In the genomic region with DNA sequence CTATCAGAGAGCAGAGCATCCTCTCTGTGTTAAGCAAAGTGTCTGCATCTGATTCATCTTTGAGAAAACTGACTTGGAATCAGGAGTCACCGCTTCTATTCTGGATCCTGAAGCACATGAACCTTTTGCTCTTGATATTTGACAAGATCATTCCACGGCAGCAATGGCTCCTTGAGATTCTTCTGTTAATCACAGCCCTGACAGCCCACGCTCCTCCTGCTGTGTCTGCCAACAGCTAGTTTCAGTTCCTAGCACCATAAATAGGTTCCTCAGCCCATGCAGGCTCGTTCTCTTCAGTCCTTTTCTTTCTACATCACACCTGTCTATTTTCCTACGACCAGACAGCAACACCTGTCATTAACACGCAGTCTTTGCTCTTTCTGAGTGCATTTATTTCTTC, we compare ENCODE assay signal across 13 mouse cellular contexts.
DNase-seq lines count a peak whose midpoint lies in the region; ATAC-seq and TF ChIP-seq lines count a peak whose summit lies in the region.
"Had no signal": no experiment of that assay in that cellular context is flagged by ENCODE, and none has a peak within 500 bp of the region (broad histone marks: within the 10 kb centered on the region; RNA-seq: fewer than 3 reads in every experiment).

No protein-coding gene starts in this region.

- no peak overlapping the region for H3K9ac ChIP-seq in liver, postnatal 0 days (replicated peaks)
- H3K9ac ChIP-seq in liver, embryonic 12.5 days: no peak overlapping the region
- H3K9ac ChIP-seq in hindbrain, embryonic 16.5 days (ENCODE audit: low read depth, low read length): no peak overlapping the region
- H3K9ac ChIP-seq: neural tube, embryonic 12.5 days had no signal

- no peaks in the 10 kb centered on the region for H3K9me3 ChIP-seq in liver, postnatal 0 days (ENCODE audit: low read length)
- H3K9me3 ChIP-seq in liver, embryonic 12.5 days (replicated peaks): no peaks in the 10 kb centered on the region
- no peaks in the 10 kb centered on the region for H3K9me3 ChIP-seq in hindbrain, embryonic 16.5 days (ENCODE audit: control insufficient read depth, low read length)
- H3K9me3 ChIP-seq: neural tube, embryonic 12.5 days had no signal

- H3K4me1 ChIP-seq in bone marrow macrophage, adult 2 months (ENCODE audit: control insufficient read depth, insufficient read depth, low read length): peaks cover 12% of the 10 kb centered on the region
- H3K4me1 ChIP-seq in liver, postnatal 0 days (ENCODE audit: insufficient read depth): no peaks in the 10 kb centered on the region
- H3K4me1 ChIP-seq in liver, embryonic 12.5 days: no peaks in the 10 kb centered on the region
- no peaks in the 10 kb centered on the region for H3K4me1 ChIP-seq in hindbrain, embryonic 16.5 days (ENCODE audit: control insufficient read depth, insufficient read depth, low read depth, low read length)
- H3K4me1 ChIP-seq: neural tube, embryonic 12.5 days had no signal

- peak; percentile 62 to 76 for DNase-seq in frontal cortex, adult 2 months (ENCODE audit: extremely low spot score in 1 of 2, low spot score in 1 of 2)
- peak; percentile 13 to 18 for DNase-seq in layer of hippocampus, postnatal 25 days (ENCODE audit: extremely low spot score in 1 of 2, low spot score in 1 of 2)
- peak; percentile 75 for DNase-seq in right cerebral cortex, adult 18-20 months
- no peak for DNase-seq in liver, postnatal 0 days
- DNase-seq: cerebellum, postnatal 10 days; heart, postnatal 4 days; kidney, adult 9 months had no signal

- WGBS in liver, postnatal 0 days (ENCODE audit: insufficient replicate concordance): 55% methylated on average over 6 of the region's 6 CpGs
- WGBS in liver, embryonic 12.5 days (ENCODE audit: insufficient replicate concordance): 44% methylated on average over 6 of the region's 6 CpGs
- 69% methylated on average over 6 of the region's 6 CpGs for WGBS in hindbrain, embryonic 16.5 days

- no peaks in the 10 kb centered on the region for H3K27me3 ChIP-seq in liver, postnatal 0 days (ENCODE audit: insufficient read depth, low read length)
- H3K27me3 ChIP-seq in liver, embryonic 12.5 days (replicated peaks): no peaks in the 10 kb centered on the region
- H3K27me3 ChIP-seq in hindbrain, embryonic 16.5 days (replicated peaks; ENCODE audit: control insufficient read depth, insufficient read depth, low read length): no peaks in the 10 kb centered on the region
- H3K27me3 ChIP-seq: neural tube, embryonic 12.5 days had no signal

- TF ChIP-seq CTCF in bone marrow macrophage, adult 2 months (IDR thresholded peaks at IDR 0.05; ENCODE audit: low read depth, low read length): no peak
- TF ChIP-seq CTCF in liver, postnatal 0 days (IDR thresholded peaks at IDR 0.05; ENCODE audit: low read depth): no peak

- no peak overlapping the region for H3K27ac ChIP-seq in bone marrow macrophage, adult 2 months (ENCODE audit: insufficient read depth, low read depth, low read length)
- no peak overlapping the region for H3K27ac ChIP-seq in liver, postnatal 0 days (ENCODE audit: low read depth)
- H3K27ac ChIP-seq in liver, embryonic 12.5 days: no peak overlapping the region
- no peak overlapping the region for H3K27ac ChIP-seq in hindbrain, embryonic 16.5 days (ENCODE audit: low read depth, low read length)
- H3K27ac ChIP-seq: macrophage; neural tube, embryonic 12.5 days had no signal

- H3K4me3 ChIP-seq in bone marrow macrophage, adult 2 months (ENCODE audit: insufficient read depth, low read length): peak overlapping the region; percentile 5; the same call in 1 of the 2 replicates
- H3K4me3 ChIP-seq in liver, postnatal 0 days (ENCODE audit: low read depth, low read length): no peak overlapping the region
- H3K4me3 ChIP-seq in liver, embryonic 12.5 days: no peak overlapping the region
- H3K4me3 ChIP-seq in hindbrain, embryonic 16.5 days (ENCODE audit: low read length): no peak overlapping the region
- H3K4me3 ChIP-seq: neural tube, embryonic 12.5 days had no signal

- TF ChIP-seq EP300 in liver, postnatal 0 days (IDR thresholded peaks at IDR 0.05; ENCODE audit: low read depth): no peak

- no peak for ATAC-seq in erythroid progenitor cell, adult 5-6 weeks (replicated peaks; ENCODE audit: low FRiP score, poor library complexity, severe bottlenecking)
- ATAC-seq in liver, postnatal 0 days: no peak
- no peak for ATAC-seq in liver, embryonic 12.5 days
- no peak for ATAC-seq in hindbrain, embryonic 16.5 days

- no peak overlapping the region for H3K4me2 ChIP-seq in liver, postnatal 0 days (ENCODE audit: low read depth, low read length)
- no peak overlapping the region for H3K4me2 ChIP-seq in liver, embryonic 12.5 days
- no peak overlapping the region for H3K4me2 ChIP-seq in hindbrain, embryonic 16.5 days (ENCODE audit: low read length)
- H3K4me2 ChIP-seq: neural tube, embryonic 12.5 days had no signal

- no peak for TF ChIP-seq POLR2A in bone marrow macrophage, adult 2 months (IDR thresholded peaks at IDR 0.05; ENCODE audit: borderline replicate concordance, low read depth, low read length)

- no peaks in the 10 kb centered on the region for H3K36me3 ChIP-seq in liver, postnatal 0 days (replicated peaks; ENCODE audit: insufficient read depth, low read length)
- no peaks in the 10 kb centered on the region for H3K36me3 ChIP-seq in liver, embryonic 12.5 days
- no peaks in the 10 kb centered on the region for H3K36me3 ChIP-seq in hindbrain, embryonic 16.5 days (ENCODE audit: control insufficient read depth, insufficient read depth, low read length)
- H3K36me3 ChIP-seq: neural tube, embryonic 12.5 days had no signal
